Mouse (Mus musculus): ENCODE data around the gene Dtl.

GRCm38 (mm10) chr1:191520194-191520593 lies 55.1 kb downstream of the Dtl start:
- no peak for TF ChIP-seq TAL1 (IDR thresholded peaks at IDR 0.05; ENCODE audit: low read length)
- TF ChIP-seq GATA1 (IDR thresholded peaks at IDR 0.05; ENCODE audit: low read length): no peak

All from erythroblast, embryonic 14.5 days (primary cell).